Mouse (Mus musculus) brain, embryonic 14.5 days (tissue): Measurements from ENCODE around the gene Lrba. TPM values are rescaled to one million over a fixed set of nuclear protein-coding genes. Genes with fewer than 3 reads are reported as not detected.

Source experiments
- DNase-seq: peaks from one replicate; pipeline ENCODE4 v3.0.0-alpha.2; 2011; ENCODE audit warnings: low read depth
- CTCF ChIP-seq: fragments of 200-500 bp; IDR thresholded peaks from 2 replicates; pipeline ENCODE4 v1.5.1; 2012; ENCODE audit warnings: inconsistent platforms, mild to moderate bottlenecking, moderate library complexity, borderline replicate concordance; ENCODE audit not compliant: insufficient read depth, insufficient read length; ENCODE audit errors: extremely low read depth
- POLR2A ChIP-seq: fragments of 200-500 bp; IDR thresholded peaks from 2 replicates; pipeline ENCODE4 v1.6.1; 2012; ENCODE audit warnings: mild to moderate bottlenecking, inconsistent platforms, borderline replicate concordance; ENCODE audit not compliant: poor library complexity, insufficient read depth, insufficient read length, severe bottlenecking; ENCODE audit errors: extremely low read depth
- polyA plus RNA-seq: library from polyadenylated mRNA; depleted of rRNA; stranded (reverse); fragments of >200 nt; gene quantifications from 2 replicates; pipeline ENCODE4 v1.2.3, GENCODE M21; 2012

Gene Lrba
- polyA plus RNA-seq, 1 experiment = 16.8 TPM

DNA sequence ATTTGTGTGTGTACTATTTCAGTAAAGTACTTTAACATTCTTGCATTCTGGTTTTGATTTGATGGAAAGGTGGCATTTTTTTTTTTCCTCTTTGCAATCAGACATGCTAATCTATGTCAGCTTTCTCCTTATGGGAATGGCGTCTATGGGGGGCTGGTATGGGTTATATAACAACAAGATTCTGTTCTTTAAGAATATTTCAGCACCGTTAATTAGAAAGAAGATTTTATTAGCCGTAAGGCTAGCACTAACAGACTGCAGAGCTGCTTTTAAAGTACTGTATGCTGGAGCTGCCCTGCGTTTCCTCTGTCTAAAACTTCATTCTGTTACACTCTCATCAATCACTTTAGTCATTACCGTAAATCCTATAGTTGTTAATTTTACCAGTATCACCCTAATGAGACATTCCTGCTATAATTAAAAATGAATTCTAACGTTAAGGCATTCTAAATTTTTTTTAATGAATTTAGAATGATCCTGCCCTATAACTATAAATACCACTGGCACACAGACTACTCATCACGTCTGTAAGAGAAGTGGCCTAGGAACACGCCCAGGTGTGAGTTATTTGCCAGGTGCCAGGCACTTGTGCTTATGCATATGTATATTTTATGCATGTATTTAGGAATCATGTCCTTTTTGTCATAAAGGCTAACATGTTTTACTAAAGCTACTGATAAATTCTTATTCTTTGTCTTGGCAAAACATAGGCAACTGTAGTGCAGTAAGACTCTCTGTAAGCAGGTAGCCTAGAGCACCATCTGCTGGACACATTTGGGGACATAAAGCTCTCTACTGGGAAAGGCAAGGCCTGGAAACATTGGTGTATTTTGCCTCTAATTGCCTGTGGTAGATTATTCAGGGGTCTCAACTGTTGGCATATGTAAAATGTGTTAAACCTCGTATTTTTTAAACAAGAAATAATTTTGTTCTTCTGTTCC, 536.9 kb downstream of the Lrba start:
- DNase-seq = peak; percentile 93
- no peak for TF ChIP-seq POLR2A
- peak; percentile 84; the same call in 1 of the 2 replicates for TF ChIP-seq CTCF

DNA sequence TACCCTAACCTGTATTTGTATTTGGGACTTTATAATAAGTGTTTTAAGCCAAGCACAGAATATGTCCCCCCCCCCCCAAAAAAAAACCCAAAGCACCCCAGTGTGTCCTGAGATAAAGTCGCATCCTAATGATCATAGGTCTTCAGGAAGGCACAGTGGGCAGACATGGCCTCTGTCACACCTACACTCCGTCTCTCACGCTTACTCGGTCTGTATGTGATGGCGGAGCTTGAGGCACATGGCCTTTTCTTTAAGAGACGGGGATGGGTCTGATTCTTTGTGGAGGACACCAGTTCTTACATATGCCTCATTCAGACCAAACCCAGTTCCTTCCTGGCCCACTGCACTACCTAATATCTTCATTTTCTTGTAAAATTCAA, 537.5 kb downstream of the Lrba start:
- TF ChIP-seq POLR2A (no peak), CTCF (no peak)

DNA sequence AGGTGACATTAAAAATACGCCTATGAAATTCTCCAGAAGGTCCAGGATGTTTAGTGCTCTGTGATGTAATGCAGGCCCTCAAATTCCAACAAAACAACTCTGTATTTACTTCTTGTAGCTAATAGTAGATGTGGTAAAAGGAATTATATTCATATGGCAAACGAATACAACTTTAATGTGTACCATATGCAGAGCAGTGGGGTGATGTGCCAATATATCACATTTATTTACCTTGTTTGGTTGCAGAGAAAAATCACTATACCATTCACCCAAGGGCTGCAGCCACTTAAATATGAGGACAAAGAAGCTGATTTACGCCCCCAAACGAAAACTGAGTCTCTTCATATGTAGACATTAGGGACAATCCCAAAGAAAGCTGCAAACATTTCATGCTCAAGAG, 538.0 kb downstream of the Lrba start:
- TF ChIP-seq POLR2A (no peak), CTCF (no peak)

More for the DNA sequence above, 537.5 kb downstream of the Lrba start:
- DNase-seq = no peak

DNA sequence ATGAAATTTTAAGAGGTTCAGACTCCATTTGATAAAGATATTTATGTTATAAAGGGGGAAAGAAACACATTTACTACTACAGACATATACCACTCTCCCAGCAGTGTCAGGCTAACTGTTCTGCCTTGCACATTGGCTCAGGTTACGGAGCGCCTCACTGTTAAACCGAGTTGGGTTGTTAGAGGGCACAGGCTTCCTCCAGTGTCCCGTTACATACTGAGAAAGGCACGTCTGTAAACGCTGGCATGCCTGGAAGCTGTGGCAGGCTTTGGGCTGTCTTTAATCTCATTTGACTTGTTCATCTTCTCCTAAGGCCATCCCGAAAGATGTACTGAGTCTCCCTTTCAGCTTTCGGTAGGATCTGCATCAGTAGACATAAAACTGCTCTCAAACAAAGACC, 544.1 kb downstream of the Lrba start:
- TF ChIP-seq POLR2A (no peak), CTCF (no peak)
- peak; percentile 46 for DNase-seq

More for the DNA sequence above, 538.0 kb downstream of the Lrba start:
- no peak for DNase-seq

DNA sequence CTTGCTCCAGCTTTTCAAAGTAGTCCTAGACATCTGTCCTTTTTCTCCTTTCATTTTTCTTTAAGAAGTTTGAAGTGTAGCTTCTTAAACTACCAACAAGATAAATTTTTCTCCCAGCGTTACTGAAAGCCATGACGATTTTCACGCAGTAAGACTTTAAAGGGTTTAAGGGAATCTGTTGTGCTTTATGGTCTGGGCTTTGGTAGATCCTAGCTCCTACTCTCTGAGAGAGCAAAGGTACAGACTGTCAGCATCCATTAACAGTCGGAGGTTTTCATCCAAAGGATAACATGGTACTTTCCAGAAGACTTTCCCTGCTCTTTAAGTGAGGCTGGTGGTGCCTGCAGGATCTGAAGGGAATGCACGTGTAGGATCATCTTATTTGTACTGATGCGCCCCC, 544.5 kb downstream of the Lrba start:
- DNase-seq = no peak
- no peak for TF ChIP-seq POLR2A
- no peak for TF ChIP-seq CTCF

DNA sequence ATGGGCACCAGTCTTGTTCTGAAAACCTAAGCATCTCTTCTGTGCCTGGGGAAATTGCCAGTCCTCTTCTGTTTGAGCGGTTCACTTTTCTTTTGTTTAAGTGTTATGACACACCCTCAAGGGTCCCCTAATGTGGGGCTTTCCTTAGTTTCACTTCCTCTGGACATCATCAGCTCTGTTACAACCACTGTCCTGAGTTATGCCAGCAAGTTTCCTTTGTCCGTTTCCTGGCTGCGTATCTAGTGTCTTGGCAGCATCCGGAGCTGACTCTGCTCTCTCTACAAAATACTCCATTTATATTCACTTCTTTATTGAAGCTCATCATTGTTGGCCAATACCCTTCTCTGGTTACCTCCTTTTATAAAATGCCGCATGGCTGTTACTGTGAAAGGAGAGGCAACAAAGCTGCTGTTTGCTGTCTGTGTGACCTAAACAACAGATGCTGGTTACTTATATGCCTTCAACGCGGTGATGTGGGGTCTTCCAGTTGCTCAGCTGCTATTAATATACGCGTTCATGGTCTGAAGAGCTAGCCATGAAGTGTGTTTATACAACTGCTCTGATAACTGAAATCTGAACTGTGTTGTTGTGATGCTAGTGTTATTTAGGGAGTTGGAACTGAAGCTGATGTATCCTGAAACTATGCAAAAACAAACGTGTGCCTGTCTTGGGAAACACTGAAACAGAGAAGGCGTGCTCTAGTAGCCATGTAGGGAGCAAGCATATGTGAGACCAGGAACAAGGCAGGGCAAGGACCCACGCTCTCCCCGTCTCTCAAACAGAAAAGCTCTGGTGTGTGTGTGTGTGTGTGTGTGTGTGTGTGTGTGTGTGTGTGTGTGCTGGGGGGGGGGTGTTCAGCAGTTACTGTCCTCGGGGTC, 550.3 kb downstream of the Lrba start:
- TF ChIP-seq POLR2A = no peak
- TF ChIP-seq CTCF = no peak
- peak; percentile 70 for DNase-seq

DNA sequence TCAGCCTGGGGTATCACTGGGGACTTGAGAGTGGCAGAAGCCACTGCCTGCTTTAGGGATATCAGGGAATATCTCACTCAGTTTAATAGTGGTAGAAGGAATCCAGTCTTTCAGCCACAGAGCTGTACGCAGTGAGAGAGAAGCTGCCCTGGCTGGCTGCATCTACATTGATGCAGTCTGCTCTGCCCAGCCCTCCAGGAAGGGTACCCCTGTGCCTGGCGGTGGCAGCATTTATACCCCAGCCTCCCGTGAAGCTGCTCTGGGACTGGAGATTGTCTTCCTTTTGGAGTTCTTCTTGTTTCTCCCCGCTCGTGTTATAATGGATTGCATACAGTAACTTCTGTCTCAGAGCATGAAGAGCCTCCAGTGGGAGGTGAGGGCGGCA, 551.0 kb downstream of the Lrba start:
- no peak for DNase-seq
- TF ChIP-seq POLR2A (no peak), CTCF (no peak)

DNA sequence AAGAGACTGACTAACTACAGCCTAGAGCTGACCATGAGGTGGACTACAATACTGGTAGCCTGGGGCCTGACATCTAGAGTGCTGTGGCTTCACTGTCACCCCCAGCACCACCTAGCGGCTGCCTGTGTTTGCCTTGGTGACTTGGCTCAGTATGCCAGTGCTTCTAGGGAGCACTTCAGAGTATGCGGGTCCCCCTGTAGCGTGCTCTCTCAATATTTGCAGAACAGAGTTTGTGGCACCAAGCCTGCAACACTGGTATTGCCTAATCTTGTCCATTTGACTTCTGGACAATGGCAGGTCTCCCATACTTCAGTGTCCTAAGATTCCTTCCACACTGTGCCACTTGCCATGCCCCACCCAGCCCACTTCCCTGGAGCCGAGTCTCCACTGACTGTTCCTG, 555.2 kb downstream of the Lrba start:
- no peak for DNase-seq
- TF ChIP-seq POLR2A (no peak), CTCF (peak; percentile 50)

DNA sequence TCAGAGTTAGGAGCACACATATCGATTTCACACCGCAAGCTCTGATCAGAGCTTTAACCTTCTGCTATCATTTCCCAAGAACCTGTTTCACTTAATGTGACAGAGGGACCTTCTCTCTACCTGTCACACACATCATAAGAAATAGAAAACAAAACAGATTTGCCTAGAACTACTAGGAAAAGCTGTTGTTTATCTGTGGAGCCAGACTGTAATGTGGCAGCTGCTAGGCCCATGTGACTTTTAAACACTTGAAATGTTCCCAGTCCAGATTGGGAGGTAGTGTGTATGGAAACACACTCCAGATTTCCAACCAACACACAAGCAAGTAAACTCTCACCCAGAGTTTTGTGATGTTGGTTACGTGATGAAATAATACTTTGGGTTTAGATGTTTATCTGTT, 559.6 kb downstream of the Lrba start:
- peak; percentile 70 for DNase-seq
- no peak for TF ChIP-seq CTCF
- no peak for TF ChIP-seq POLR2A

DNA sequence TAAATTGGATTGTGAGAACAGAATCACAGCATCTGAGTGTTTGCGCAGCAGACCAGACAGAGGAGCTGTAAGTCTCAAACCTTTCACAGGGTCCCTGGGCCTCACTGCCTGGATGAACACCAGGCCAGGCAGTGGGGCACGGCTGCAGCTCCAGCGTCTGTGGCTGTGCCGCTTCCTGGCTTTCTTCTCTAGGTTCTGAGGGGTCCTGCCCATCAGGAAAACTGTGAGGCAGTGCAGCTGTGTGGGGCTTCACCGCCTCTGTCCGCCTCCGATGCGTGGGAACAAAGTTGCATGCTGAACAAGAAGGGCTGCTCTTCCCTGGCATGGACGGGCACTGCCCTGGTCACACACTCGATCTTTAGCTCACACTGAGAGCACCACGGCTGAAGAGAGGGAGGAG, 560.5 kb downstream of the Lrba start:
- DNase-seq = no peak
- TF ChIP-seq POLR2A = no peak
- TF ChIP-seq CTCF = no peak

DNA sequence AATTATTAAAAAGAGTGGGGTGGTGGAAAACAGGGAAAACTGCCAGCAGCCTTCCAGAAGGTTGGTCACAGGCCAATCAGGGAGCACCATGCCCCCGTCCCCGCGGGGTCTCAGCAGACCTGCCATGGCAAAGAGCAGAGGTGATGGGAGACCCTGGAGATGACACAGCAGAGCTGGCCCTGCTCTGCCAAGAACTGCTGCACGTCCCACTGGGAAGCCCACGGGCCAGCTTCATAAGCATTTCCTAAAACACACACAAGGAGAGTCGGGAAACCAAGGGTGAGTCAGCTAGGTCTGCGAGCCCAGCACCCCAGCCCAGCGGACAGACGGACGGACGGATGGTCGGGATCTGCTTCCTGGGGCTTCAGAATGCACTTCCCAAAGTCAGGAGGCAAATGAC, 561.8 kb downstream of the Lrba start:
- no peak for DNase-seq
- TF ChIP-seq CTCF = no peak
- TF ChIP-seq POLR2A = no peak

DNA sequence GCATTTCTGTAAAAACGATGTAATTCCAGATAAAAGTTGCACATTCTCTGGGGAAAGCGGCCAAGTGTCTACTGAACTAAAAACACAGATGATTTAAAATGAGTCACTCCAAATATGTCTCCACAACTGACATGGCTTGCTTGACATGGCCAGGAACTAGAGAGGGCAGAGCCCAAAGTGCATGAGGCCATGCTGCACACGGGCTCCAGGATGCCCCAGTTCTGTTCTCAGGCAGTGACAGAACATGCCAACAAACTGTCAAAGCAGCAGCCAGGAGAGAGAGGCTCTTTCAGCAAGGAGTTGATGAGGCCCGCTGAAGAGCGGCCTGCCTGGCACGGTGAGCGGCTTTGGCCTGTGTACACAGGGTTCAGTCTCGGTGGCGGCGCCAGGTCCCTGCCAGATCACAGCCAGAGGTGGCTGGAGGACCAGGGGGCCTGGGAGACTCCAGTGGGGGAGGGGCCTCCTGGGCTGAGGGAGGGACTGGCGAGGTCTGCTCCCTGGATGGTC, 562.4 kb downstream of the Lrba start:
- no peak for TF ChIP-seq CTCF
- no peak for TF ChIP-seq POLR2A
- DNase-seq = peak; percentile 93
